Mouse (Mus musculus): ENCODE measurements around the gene Cdh5. TPM values are rescaled to one million over a fixed set of nuclear protein-coding genes. Genes with fewer than 3 reads are reported as not detected.
"Not testable (repeated sequence)": the region's sequence is repeated elsewhere in the genome, so short reads cannot be mapped to it uniquely, and the experiment has no call there.

Gene Cdh5
- total RNA-seq, 2 experiments from 2014 or later: not detected

GRCm38 (mm10) chr8:104088881-104089280, 12.5 kb upstream of the Cdh5 start:
- ATAC-seq (replicated peaks; ENCODE audit: low FRiP score, poor library complexity, severe bottlenecking): no peak

DNA sequence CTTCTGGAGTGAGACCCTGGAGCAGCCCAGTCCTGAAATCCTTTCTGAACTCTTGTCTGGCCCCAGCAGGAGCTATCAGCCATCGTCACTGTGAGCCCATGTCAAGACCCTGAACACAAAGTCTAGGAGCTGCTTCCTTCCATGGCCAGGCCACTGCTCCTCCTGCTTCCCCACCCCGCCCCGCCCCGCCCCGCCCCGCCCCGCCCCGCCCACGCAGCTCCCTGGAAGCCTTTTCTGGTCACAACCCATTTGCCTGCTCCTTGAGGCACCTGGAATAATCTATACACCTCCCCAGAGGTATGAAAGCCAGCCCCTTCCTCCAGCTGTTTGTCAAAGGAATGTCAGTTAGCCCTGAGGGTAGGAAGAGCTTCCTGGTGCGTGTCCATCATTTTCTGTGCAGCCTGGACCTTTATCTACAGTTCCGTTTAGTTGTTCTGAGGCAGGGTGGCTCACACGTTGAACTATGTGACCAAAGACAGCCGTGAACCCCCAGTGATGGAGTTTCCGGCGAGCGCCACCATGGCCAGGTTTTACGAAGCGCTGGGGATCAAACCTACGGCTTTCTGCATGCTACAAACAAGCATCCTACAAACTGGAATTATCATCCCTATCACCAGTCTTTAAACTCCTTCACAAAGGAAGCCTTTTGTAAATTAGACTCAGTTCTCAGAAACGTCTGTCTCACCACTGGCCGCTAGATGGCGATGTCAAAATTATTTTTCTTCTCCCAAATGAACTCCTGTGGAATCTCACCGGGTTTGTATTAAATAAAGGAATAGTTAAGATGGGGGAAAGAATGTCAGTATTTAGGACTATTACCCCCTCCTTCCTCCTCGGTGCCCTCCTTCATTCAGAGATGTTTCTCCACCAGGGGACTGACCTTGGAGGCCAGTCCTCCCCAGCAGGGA, 10.2 kb upstream of the Cdh5 start:
- not testable (repeated sequence) for ATAC-seq (replicated peaks; ENCODE audit: low FRiP score, poor library complexity, severe bottlenecking)

DNA sequence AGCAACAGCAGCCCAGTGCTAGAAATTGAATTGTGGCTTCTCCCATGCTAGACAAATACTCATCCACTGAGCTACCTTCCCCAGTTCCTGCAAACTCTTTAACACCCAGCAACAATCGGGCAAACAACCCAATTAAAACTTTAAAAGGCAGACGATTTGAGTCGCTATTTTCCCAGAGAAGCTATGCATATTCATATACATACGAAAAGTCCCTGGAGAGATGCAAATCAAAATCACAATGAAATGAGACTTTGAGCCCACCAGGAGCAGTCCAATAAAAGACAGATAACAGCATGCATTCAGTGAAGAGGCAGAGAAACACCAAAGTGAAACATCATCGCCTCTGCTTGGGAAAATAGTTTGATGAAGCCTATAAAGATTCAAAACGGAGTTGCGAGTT, 8.1 kb upstream of the Cdh5 start:
- ATAC-seq (replicated peaks; ENCODE audit: low FRiP score, poor library complexity, severe bottlenecking): no peak

- ATAC-seq (replicated peaks; ENCODE audit: low FRiP score, poor library complexity, severe bottlenecking): no peak
These were observed 5.8 kb upstream of the Cdh5 start for GRCm38 (mm10) chr8:104095595-104095994.

DNA sequence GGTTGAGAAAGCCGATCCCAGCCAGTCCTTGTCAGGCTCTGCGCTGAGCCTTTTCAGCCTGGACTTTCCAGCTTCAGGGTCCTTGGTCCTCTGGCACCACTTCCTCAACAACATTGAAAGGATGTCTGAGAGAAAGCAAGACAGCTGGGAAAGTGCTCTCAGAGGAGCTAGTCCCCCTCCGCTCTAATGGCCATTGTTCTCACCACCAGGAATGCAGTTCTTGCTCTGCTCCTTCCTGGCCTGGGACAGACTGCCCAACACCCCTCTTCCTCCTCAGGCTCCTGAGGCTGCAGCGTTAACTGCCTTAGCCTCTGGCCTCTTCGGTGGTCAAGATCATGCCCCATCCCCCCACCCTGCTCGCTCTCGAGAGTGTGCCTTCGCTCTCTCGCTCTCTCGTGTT, 4.8 kb upstream of the Cdh5 start:
- no peak for ATAC-seq (replicated peaks; ENCODE audit: low FRiP score, poor library complexity, severe bottlenecking)

- ATAC-seq (replicated peaks; ENCODE audit: low FRiP score, poor library complexity, severe bottlenecking): no peak
These were observed 2.6 kb upstream of the Cdh5 start for GRCm38 (mm10) chr8:104098671-104099346.

DNA sequence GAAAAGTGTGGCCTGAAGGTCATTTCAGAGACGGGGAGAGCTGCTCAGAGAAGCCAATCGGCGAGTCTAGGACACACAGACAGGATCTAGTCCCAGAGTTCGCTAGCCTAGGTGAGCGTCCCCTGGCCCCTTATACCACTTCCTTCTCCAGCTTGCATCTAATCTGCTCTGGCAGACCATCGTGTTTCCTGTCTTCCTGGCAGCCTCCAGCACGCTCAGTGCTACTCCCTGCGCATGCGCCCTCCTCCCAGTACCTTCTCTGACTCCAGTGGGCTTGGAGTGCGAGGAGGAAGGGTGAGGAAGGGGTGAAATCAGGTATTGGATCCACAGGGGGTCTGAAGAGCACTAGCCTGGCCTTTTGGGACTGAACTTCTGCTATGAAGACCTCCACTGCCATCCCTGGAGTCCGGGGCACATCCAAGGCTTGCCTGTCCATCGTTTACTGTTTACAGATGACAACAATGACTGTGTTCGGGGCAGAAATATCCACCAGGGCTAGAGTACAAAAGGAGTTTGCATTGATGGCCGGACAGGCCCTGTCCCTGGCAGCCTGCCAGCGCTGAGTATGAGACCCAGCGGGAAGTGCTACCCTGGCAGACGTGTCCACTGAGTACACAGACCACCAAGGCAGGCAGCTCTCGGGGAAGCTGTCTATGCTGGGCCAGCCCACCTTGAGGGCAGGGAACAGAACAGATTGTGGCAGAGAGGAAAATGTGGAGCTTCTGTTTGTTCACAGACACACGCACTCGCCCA, 1.9 kb upstream of the Cdh5 start:
- ATAC-seq (replicated peaks; ENCODE audit: low FRiP score, poor library complexity, severe bottlenecking): no peak

DNA sequence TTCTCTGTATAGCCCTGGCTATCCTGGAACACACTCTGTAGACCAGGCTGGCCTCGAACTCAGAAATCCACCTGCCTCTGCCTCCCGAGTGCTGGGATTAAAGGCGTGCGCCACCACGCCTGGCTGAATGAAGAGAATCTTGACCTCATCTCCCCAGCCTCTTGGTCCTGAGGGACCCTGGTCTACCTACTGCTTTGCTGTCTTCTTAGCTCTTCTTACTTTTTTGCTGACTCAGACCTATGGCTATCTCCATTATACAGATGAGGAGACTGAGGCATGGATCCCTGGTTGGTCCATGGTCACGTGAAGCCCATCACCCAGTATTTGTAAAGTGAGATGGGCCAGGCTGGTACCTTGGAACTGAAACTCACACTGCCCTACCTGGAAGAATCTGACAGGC, 701 bp upstream of the Cdh5 start:
- ATAC-seq (replicated peaks; ENCODE audit: low FRiP score, poor library complexity, severe bottlenecking): not testable (repeated sequence)

DNA sequence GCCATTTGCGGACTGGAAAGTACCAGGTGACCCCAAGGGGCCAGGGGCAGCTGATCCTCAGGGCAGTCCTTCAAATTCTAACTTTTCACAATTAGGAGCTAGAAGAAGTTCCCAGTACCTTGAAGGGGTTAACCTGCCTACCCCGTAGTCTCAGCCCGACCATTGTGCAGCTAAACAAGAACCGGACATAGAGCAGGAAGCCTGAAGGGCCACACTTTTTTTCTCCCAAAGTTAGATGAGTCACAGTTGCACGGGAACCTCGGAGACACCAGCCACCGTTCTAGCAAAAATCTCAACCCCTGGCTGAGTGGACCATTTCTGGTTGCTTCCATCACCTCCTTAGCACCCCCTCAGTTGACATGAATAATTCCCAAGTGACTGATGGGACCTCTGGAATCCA, 2.0 kb downstream of the Cdh5 start:
- no peak for ATAC-seq (replicated peaks; ENCODE audit: low FRiP score, poor library complexity, severe bottlenecking)

- ATAC-seq (replicated peaks; ENCODE audit: low FRiP score, poor library complexity, severe bottlenecking): no peak
These were observed 4.3 kb downstream of the Cdh5 start for GRCm38 (mm10) chr8:104105768-104106167.

DNA sequence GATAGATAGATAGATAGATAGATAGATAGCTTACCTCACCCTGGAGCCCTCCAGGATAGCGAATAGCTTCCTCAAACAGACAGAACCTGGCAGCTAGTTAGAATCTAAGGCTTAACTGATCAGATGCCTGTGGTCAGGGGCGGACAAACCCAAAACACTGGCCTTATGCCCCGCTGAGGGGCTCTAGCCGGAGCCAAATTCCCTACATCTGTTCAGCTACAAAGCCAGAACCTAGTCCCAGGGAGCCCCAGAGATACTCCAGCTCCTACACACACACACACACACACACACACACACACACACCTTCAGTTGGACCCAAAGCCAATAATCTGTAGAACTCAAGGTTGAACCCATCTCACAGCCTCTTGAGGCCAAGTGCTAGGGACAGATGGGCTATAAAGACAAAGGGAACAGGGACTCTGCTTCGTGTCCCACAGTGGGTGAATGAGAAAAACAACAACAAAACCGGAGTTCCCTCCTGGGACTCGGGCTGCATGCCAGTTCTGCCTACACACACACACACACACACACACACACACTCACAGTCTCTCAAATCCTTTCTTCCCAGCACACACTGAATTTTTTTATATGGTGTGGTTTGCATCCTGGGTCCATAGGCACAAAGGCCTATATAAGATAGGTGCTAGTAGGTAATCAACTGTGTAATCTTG, 5.0 kb downstream of the Cdh5 start:
- ATAC-seq (replicated peaks; ENCODE audit: low FRiP score, poor library complexity, severe bottlenecking): no peak

- ATAC-seq (replicated peaks; ENCODE audit: low FRiP score, poor library complexity, severe bottlenecking): no peak
These were observed 5.7 kb downstream of the Cdh5 start for GRCm38 (mm10) chr8:104107111-104107510.

DNA sequence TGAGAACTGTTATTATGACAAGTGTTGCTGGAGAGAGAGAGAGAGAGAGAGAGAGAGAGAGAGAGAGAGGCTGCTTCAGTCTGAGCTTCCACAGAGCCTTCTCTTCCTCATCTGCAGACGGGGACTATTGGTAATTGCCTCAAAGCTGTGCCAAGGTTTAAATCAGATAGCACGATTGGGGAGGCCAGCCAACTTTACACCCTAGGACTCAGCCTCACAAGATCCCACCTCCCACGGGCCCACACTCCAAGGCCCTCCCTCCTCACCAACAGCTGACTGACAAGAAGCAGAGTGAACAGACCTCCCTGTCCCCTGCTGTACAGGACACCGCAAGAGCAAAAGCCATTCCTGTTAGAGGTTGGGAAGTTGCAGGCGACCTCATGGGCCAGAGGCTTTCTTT, 6.6 kb downstream of the Cdh5 start:
- no peak for ATAC-seq (replicated peaks; ENCODE audit: low FRiP score, poor library complexity, severe bottlenecking)

DNA sequence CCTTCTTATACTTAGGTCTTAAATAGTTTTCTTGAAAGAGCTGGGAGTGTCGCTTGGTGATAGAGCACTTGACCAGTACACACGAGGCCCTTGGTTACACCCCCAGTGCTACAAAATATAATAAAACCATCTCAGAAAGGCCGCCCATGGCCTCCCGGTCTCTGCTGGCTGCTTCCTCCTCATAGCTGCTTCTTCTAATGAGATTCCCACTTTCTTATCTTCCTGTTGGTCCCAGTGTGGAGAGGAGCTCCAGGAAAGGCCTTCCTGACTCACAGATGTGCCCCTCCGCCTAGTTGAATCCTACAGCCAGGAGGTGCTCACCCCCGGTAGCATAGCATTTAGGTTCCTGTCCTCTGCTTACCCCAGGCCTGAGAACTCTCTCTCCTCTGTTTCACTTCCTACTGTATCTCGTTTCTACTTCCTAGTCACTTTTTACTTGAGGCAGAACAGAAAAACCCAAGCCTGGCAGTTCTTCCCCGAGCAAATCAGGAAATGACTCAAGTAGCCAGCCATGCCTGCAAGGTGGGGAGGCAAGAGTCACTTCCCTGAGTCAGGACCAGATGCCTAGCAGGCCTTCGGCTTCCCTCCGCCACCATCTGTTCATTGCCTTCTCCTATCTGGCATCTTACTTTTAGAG, 9.2 kb downstream of the Cdh5 start:
- ATAC-seq (replicated peaks; ENCODE audit: low FRiP score, poor library complexity, severe bottlenecking): no peak

GRCm38 (mm10) chr8:104121640-104122416, 20.4 kb downstream of the Cdh5 start:
- ATAC-seq (replicated peaks; ENCODE audit: low FRiP score, poor library complexity, severe bottlenecking): no peak

DNA sequence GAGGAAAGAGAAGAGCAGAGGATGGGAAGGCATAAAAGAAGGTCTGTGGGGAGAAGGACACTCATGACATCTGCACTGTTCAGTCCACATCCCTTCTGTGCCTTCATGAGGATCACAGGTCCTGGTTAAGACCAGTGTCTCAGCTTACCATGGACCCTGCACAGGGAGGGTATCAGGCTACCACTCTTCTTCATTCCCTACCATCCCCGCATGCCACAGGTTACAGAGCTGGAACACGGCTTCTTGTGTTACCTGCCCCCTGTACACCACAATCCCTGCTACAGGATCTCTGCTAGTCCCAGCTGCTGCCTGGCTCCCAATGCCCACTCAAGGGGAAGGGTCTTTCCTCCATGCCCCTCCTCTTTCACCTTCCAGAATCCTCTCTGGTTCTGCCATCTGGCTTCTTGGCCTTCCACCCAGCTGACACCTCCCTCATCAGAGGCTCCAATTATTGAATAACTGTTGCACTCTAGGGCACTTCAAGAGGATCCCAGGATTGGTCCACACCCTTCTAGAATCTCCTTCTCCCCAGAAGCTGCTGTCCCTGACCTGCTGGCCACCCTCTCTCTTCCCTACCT, 21.7 kb downstream of the Cdh5 start:
- ATAC-seq (replicated peaks; ENCODE audit: low FRiP score, poor library complexity, severe bottlenecking): no peak

DNA sequence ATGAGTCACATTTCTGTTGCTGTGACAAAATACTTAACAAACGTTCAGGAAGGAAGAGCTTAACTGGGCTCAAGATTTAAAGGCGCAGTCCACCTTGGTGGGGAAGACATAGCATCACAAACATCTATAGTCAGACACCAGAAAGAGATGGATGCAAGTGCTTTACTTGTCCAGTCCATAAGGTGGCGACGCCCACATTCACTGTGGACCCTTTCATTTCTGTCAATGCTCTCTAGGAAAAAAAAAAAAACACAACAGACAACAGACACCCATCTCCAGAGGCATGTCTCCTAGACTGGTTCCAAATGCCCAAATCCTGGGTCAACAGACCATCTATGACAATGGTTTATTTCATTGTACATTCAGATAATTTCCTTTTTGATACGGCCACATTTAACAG, 23.1 kb downstream of the Cdh5 start:
- ATAC-seq (replicated peaks; ENCODE audit: low FRiP score, poor library complexity, severe bottlenecking): no peak

DNA sequence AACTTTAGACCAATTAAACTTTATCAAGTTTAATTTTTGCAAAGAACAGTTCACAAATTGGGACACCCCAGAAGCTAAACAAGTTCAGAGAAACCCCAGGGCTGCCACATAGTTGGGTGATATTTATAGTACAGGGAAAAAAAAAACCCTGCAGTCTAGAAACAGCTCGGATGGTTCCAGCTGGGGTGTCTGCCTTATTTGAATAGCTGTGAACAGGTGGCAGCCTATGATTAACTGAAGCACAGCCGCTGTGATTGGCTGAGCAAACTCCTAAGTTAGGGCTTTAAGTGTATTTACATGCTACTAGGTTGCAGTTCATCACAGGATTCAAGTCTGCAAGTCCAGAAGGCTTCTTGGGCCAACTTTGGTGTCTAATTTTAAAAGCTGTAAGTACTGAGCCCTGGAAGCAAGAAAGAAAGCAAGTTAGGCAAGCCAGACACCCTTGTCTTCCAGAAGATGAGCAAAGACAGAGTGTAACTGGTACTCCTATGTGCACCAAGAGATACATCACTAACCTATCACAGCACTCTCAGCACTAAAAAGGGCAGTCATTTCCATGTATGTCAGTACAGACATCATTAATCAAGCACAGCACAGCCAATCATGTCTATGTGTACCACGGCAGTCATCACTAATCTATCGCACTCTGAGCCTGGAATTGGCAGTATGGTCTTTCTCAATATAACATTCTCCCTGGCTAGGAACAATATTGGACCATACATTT, 25.9 kb downstream of the Cdh5 start:
- ATAC-seq (replicated peaks; ENCODE audit: low FRiP score, poor library complexity, severe bottlenecking): no peak

Data from erythroid progenitor cell, adult 5-6 weeks (primary cell).